8 mouse cellular contexts compared by ENCODE assay signal in genomic region chr5:103655346-103656118, GRCm38 (mm10). TPM values are rescaled to one million over a fixed set of nuclear protein-coding genes. Genes with fewer than 3 reads are reported as not detected.
DNase-seq lines count a peak whose midpoint lies in the region; ATAC-seq and TF ChIP-seq lines count a peak whose summit lies in the region.

Gene 1700016H13Rik, minus strand, starts transcription at chr5:103656010.

- no peaks in the 10 kb centered on the region for H3K27me3 ChIP-seq in forebrain, postnatal 0 days (ENCODE audit: insufficient read depth, low read length)

- no peaks in the 10 kb centered on the region for H3K36me3 ChIP-seq in ES-E14 (ENCODE audit: control insufficient read depth, insufficient read depth, low read length, poor library complexity, severe bottlenecking)
- no peaks in the 10 kb centered on the region for H3K36me3 ChIP-seq in forebrain, postnatal 0 days (ENCODE audit: insufficient read depth)

- peak within 1 kb of the TSS; percentile 54 for H3K27ac ChIP-seq in ES-E14 (ENCODE audit: insufficient read depth, low read depth, low read length, poor library complexity, severe bottlenecking)
- 0 out of 2 replicates have a peak within 1 kb of the TSS, but pooled peaks have one; percentile 21 for H3K27ac ChIP-seq in forebrain, postnatal 0 days (ENCODE audit: low read depth, low read length)

- in situ Hi-C loops in ES-E14 (cut with MboI; ENCODE audit: low sequenced_read_pairs in 2 of 2, unreplicated experiment in 2 of 2): loop anchor here (10.0 to 25.0 kb wide), 2 partner anchors 293 to 301 kb away; no protein-coding TSS in a partner anchor

- 2% methylated on average over 53 of the region's 56 CpGs for WGBS in forebrain, postnatal 0 days

- TF ChIP-seq CTCF in forebrain, postnatal 0 days (IDR thresholded peaks at IDR 0.05; ENCODE audit: low read depth): peak; percentile 67

- H3K4me1 ChIP-seq in ES-E14 (ENCODE audit: control insufficient read depth in 2 of 2, insufficient read depth in 2 of 2, low read length in 2 of 2, poor library complexity in 1 of 2): peaks cover 0 to 5% of the 10 kb centered on the region in 2 experiments; a peak in 1 of 4 replicates
- no peaks in the 10 kb centered on the region for H3K4me1 ChIP-seq in forebrain, postnatal 0 days (ENCODE audit: insufficient read depth)

- DNase-seq in ES-E14 (ENCODE audit: low read depth, low spot score): peak; percentile 58
- peak; percentile 43 to 49 for DNase-seq in cerebellum, adult 18-20 months
- peak; percentile 70 for DNase-seq in forebrain, postnatal 0 days
- peak; percentile 83 for DNase-seq in heart, postnatal 4 days
- peak; percentile 38 for DNase-seq in layer of hippocampus, adult 9-11 months
- DNase-seq in lung, postnatal 10 days: peak; percentile 87
- peak; percentile 51 for DNase-seq in ovary, postnatal 10 days (ENCODE audit: low spot score)
- peak; percentile 89 for DNase-seq in thymus, postnatal 14 days

- ATAC-seq in forebrain, postnatal 0 days: peak; percentile 85

- H3K4me2 ChIP-seq in forebrain, postnatal 0 days (ENCODE audit: low read depth): peak within 1 kb of the TSS; percentile 100

- peak within 1 kb of the TSS; percentile 66 to 75 for H3K4me3 ChIP-seq in ES-E14 (ENCODE audit: insufficient read depth in 1 of 2, low read depth in 1 of 2, low read length in 2 of 2, poor library complexity in 1 of 2, severe bottlenecking in 1 of 2)
- peak within 1 kb of the TSS; percentile 55 for H3K4me3 ChIP-seq in forebrain, postnatal 0 days (ENCODE audit: low read depth, low read length)

- H3K9ac ChIP-seq in ES-E14 (ENCODE audit: insufficient read depth, low read depth, low read length, poor library complexity, severe bottlenecking): peak within 1 kb of the TSS; percentile 68
- H3K9ac ChIP-seq in forebrain, postnatal 0 days: peak within 1 kb of the TSS; percentile 74

- no peaks in the 10 kb centered on the region for H3K9me3 ChIP-seq in ES-E14 (ENCODE audit: control insufficient read depth, insufficient read depth, low read depth, low read length)
- H3K9me3 ChIP-seq in forebrain, postnatal 0 days (ENCODE audit: low read length): no peaks in the 10 kb centered on the region

TF ChIP-seq in ES-E14, 5 proteins besides CTCF, POLR2A, EP300 and RAD21:
- TF ChIP-seq MAFK (IDR thresholded peaks at IDR 0.05; ENCODE audit: insufficient read depth, low read depth, low read length) (no peak), ZC3H11A (IDR thresholded peaks at IDR 0.05; ENCODE audit: borderline replicate concordance, low read depth, low read length) (no peak), HCFC1 (IDR thresholded peaks at IDR 0.05; ENCODE audit: borderline replicate concordance, insufficient read depth, low read length) (peak; percentile 32; the same call in 1 of the 2 replicates), ZNF384 (IDR thresholded peaks at IDR 0.05; ENCODE audit: low read depth, low read length) (no peak), CHD2 (IDR thresholded peaks at IDR 0.05; ENCODE audit: low read depth, low read length) (no peak)

RNA-seq across cellular contexts. Expression of gene 1700016H13Rik, which starts in this region (rescaled TPM):
- 0.18 and 0.21 TPM in 2 replicates for total RNA-seq in ES-E14 (2012; rRNA removed)
- 0.33 and 1.0 TPM in 2 replicates for total RNA-seq in forebrain, postnatal 0 days (2014; rRNA removed)
- polyA plus RNA-seq in forebrain, postnatal 0 days (2015; fragmentation: Nextera tagmentation; extraction: Ambion mirVana): 0.24 and 0.38 TPM in 2 replicates
- total RNA-seq in heart, postnatal 4 days (2021): under 1 TPM in 1 of 2 experiments, not detected in 1; 0.33 TPM

Comparison
In these comparisons a context has a peak if more than half of its experiments do, and no peak if none do; other contexts are left out.
1. Peak in every context shown above with its lines: DNase-seq, ATAC-seq, H3K4me3 ChIP-seq and H3K27ac ChIP-seq.
2. Peak in DNase-seq, H3K4me3 ChIP-seq, H3K27ac ChIP-seq and H3K9ac ChIP-seq in ES-E14; RNA of the gene not detected or under 1 TPM.
3. Peak in DNase-seq in heart, postnatal 4 days; RNA of the gene not detected or under 1 TPM.
4. DNase-seq: peak in every context shown above with its lines; median percentile 89 in thymus, postnatal 14 days; 87 in lung, postnatal 10 days; 83 in heart, postnatal 4 days; 70 in forebrain, postnatal 0 days; 58 in ES-E14; 51 in ovary, postnatal 10 days; 46 in cerebellum, adult 18-20 months; 38 in layer of hippocampus, adult 9-11 months.